Mouse (Mus musculus): ENCODE data around the gene Gcfc2. TPM values are rescaled to one million over a fixed set of nuclear protein-coding genes. Genes with fewer than 3 reads are reported as not detected.

Gene Gcfc2
- polyA plus RNA-seq (2014; fragmentation: Nextera tagmentation; extraction: Ambion mirVana) = 12.8 and 13.8 TPM in 2 replicates

GRCm38 (mm10) chr6:81923523-81924142, at the start of gene Gcfc2:
TSS of gene Gcfc2 (plus strand) at chr6:81923669.
- DNase-seq (ENCODE audit: low spot score) (peak; percentile 97), ATAC-seq (replicated peaks; ENCODE audit: low FRiP score, low TSS enrichment, low read depth) (peak; percentile 92)
- H3K4me2 ChIP-seq (ENCODE audit: low read length) = peak within 1 kb of the TSS; percentile 72
- peaks cover 22% of the 10 kb centered on the region for H3K36me3 ChIP-seq (ENCODE audit: control insufficient read depth, insufficient read depth, low read length)
- H3K4me1 ChIP-seq (replicated peaks; ENCODE audit: control insufficient read depth, insufficient read depth, low read length) = peaks cover 12% of the 10 kb centered on the region
- H3K4me3 ChIP-seq (ENCODE audit: low read depth, low read length) = peak within 1 kb of the TSS; percentile 87
- under 1% methylated on average over 56 of the region's 56 CpGs for WGBS
- H3K9ac ChIP-seq (ENCODE audit: low read length) = peak within 1 kb of the TSS; percentile 91
- H3K27ac ChIP-seq (ENCODE audit: low read depth) = peak within 1 kb of the TSS; percentile 76
- H3K9me3 ChIP-seq (ENCODE audit: control insufficient read depth, low read length) = no peaks in the 10 kb centered on the region
- no peaks in the 10 kb centered on the region for H3K27me3 ChIP-seq (replicated peaks; ENCODE audit: control insufficient read depth, insufficient read depth, low read length)

GRCm38 (mm10) chr6:81895678-81896230, 27.7 kb upstream of the Gcfc2 start:
- 81% methylated on average over 2 of the region's 3 CpGs for WGBS
- Histone ChIP-seq H3K9me3 (ENCODE audit: control insufficient read depth, low read length) (no peaks in the 10 kb centered on the region), H3K4me2 (ENCODE audit: low read length) (no peak overlapping the region), H3K27me3 (replicated peaks; ENCODE audit: control insufficient read depth, insufficient read depth, low read length) (no peaks in the 10 kb centered on the region), H3K27ac (ENCODE audit: low read depth) (no peak overlapping the region), H3K36me3 (ENCODE audit: control insufficient read depth, insufficient read depth, low read length) (no peaks in the 10 kb centered on the region), H3K4me3 (ENCODE audit: low read depth, low read length) (no peak overlapping the region), H3K9ac (ENCODE audit: low read length) (no peak overlapping the region), H3K4me1 (replicated peaks; ENCODE audit: control insufficient read depth, insufficient read depth, low read length) (no peaks in the 10 kb centered on the region)
- DNase-seq (ENCODE audit: low spot score) (no peak), ATAC-seq (replicated peaks; ENCODE audit: low FRiP score, low TSS enrichment, low read depth) (no peak)

GRCm38 (mm10) chr6:81910302-81910855, 13.1 kb upstream of the Gcfc2 start:
- WGBS = 85% methylated on average over 25 of the region's 25 CpGs
- H3K4me1 ChIP-seq (replicated peaks; ENCODE audit: control insufficient read depth, insufficient read depth, low read length) = no peaks in the 10 kb centered on the region

GRCm38 (mm10) chr6:81911244-81911643, 12.2 kb upstream of the Gcfc2 start:
- Histone ChIP-seq H3K9me3 (ENCODE audit: control insufficient read depth, low read length) (no peaks in the 10 kb centered on the region), H3K4me2 (ENCODE audit: low read length) (no peak overlapping the region), H3K27me3 (replicated peaks; ENCODE audit: control insufficient read depth, insufficient read depth, low read length) (no peaks in the 10 kb centered on the region), H3K36me3 (ENCODE audit: control insufficient read depth, insufficient read depth, low read length) (no peaks in the 10 kb centered on the region), H3K4me3 (ENCODE audit: low read depth, low read length) (no peak overlapping the region), H3K27ac (ENCODE audit: low read depth) (no peak overlapping the region), H3K4me1 (replicated peaks; ENCODE audit: control insufficient read depth, insufficient read depth, low read length) (no peaks in the 10 kb centered on the region), H3K9ac (ENCODE audit: low read length) (no peak overlapping the region)
- no peak for DNase-seq (ENCODE audit: low spot score)
- 83% methylated on average over 5 of the region's 5 CpGs for WGBS
- ATAC-seq (replicated peaks; ENCODE audit: low FRiP score, low TSS enrichment, low read depth) = no peak

More at GRCm38 (mm10) chr6:81910302-81910855, 13.1 kb upstream of the Gcfc2 start:
- Histone ChIP-seq H3K4me3 (ENCODE audit: low read depth, low read length) (no peak overlapping the region), H3K4me2 (ENCODE audit: low read length) (no peak overlapping the region), H3K36me3 (ENCODE audit: control insufficient read depth, insufficient read depth, low read length) (no peaks in the 10 kb centered on the region), H3K27me3 (replicated peaks; ENCODE audit: control insufficient read depth, insufficient read depth, low read length) (no peaks in the 10 kb centered on the region), H3K27ac (ENCODE audit: low read depth) (no peak overlapping the region), H3K9me3 (ENCODE audit: control insufficient read depth, low read length) (no peaks in the 10 kb centered on the region), H3K9ac (ENCODE audit: low read length) (no peak overlapping the region)
- ATAC-seq (replicated peaks; ENCODE audit: low FRiP score, low TSS enrichment, low read depth) (no peak), DNase-seq (ENCODE audit: low spot score) (no peak)

GRCm38 (mm10) chr6:81911713-81912112, 11.8 kb upstream of the Gcfc2 start:
- H3K27me3 ChIP-seq (replicated peaks; ENCODE audit: control insufficient read depth, insufficient read depth, low read length) = no peaks in the 10 kb centered on the region
- H3K4me3 ChIP-seq (ENCODE audit: low read depth, low read length) = no peak overlapping the region
- 83% methylated on average over 4 of the region's 4 CpGs for WGBS
- no peaks in the 10 kb centered on the region for H3K36me3 ChIP-seq (ENCODE audit: control insufficient read depth, insufficient read depth, low read length)
- ATAC-seq (replicated peaks; ENCODE audit: low FRiP score, low TSS enrichment, low read depth) = no peak
- H3K27ac ChIP-seq (ENCODE audit: low read depth) = no peak overlapping the region
- H3K4me2 ChIP-seq (ENCODE audit: low read length) = no peak overlapping the region
- H3K4me1 ChIP-seq (replicated peaks; ENCODE audit: control insufficient read depth, insufficient read depth, low read length) = no peaks in the 10 kb centered on the region
- no peak for DNase-seq (ENCODE audit: low spot score)
- H3K9me3 ChIP-seq (ENCODE audit: control insufficient read depth, low read length) = no peaks in the 10 kb centered on the region
- no peak overlapping the region for H3K9ac ChIP-seq (ENCODE audit: low read length)

GRCm38 (mm10) chr6:81912177-81912576, 11.3 kb upstream of the Gcfc2 start:
- Histone ChIP-seq H3K9me3 (ENCODE audit: control insufficient read depth, low read length) (no peaks in the 10 kb centered on the region), H3K27ac (ENCODE audit: low read depth) (no peak overlapping the region), H3K4me1 (replicated peaks; ENCODE audit: control insufficient read depth, insufficient read depth, low read length) (no peaks in the 10 kb centered on the region), H3K27me3 (replicated peaks; ENCODE audit: control insufficient read depth, insufficient read depth, low read length) (no peaks in the 10 kb centered on the region), H3K36me3 (ENCODE audit: control insufficient read depth, insufficient read depth, low read length) (no peaks in the 10 kb centered on the region), H3K4me2 (ENCODE audit: low read length) (no peak overlapping the region), H3K4me3 (ENCODE audit: low read depth, low read length) (no peak overlapping the region), H3K9ac (ENCODE audit: low read length) (no peak overlapping the region)
- no peak for ATAC-seq (replicated peaks; ENCODE audit: low FRiP score, low TSS enrichment, low read depth)
- DNase-seq (ENCODE audit: low spot score) = no peak
- WGBS = 70% methylated on average over 3 of the region's 3 CpGs

- Histone ChIP-seq H3K36me3 (ENCODE audit: control insufficient read depth, insufficient read depth, low read length) (peaks cover 23% of the 10 kb centered on the region), H3K4me3 (ENCODE audit: low read depth, low read length) (peak overlapping the region; percentile 87), H3K27ac (ENCODE audit: low read depth) (no peak overlapping the region), H3K27me3 (replicated peaks; ENCODE audit: control insufficient read depth, insufficient read depth, low read length) (no peaks in the 10 kb centered on the region), H3K9me3 (ENCODE audit: control insufficient read depth, low read length) (no peaks in the 10 kb centered on the region), H3K4me2 (ENCODE audit: low read length) (peak overlapping the region; percentile 72), H3K4me1 (replicated peaks; ENCODE audit: control insufficient read depth, insufficient read depth, low read length) (peaks cover 12% of the 10 kb centered on the region), H3K9ac (ENCODE audit: low read length) (peak overlapping the region; percentile 91)
- ATAC-seq (replicated peaks; ENCODE audit: low FRiP score, low TSS enrichment, low read depth) = 0 out of 2 replicates have a peak, but pooled peaks have one; percentile 49
- no peak for DNase-seq (ENCODE audit: low spot score)
- 16% methylated on average over 5 of the region's 5 CpGs for WGBS
Observed at GRCm38 (mm10) chr6:81924304-81924703, 835 bp downstream of the Gcfc2 start.

GRCm38 (mm10) chr6:81929402-81929801, 5.9 kb downstream of the Gcfc2 start:
- Histone ChIP-seq H3K9ac (ENCODE audit: low read length) (no peak overlapping the region), H3K27me3 (replicated peaks; ENCODE audit: control insufficient read depth, insufficient read depth, low read length) (no peaks in the 10 kb centered on the region), H3K4me1 (replicated peaks; ENCODE audit: control insufficient read depth, insufficient read depth, low read length) (peaks cover 9% of the 10 kb centered on the region), H3K4me2 (ENCODE audit: low read length) (no peak overlapping the region), H3K9me3 (ENCODE audit: control insufficient read depth, low read length) (no peaks in the 10 kb centered on the region), H3K4me3 (ENCODE audit: low read depth, low read length) (no peak overlapping the region), H3K27ac (ENCODE audit: low read depth) (no peak overlapping the region), H3K36me3 (ENCODE audit: control insufficient read depth, insufficient read depth, low read length) (peaks cover 66% of the 10 kb centered on the region)
- no peak for ATAC-seq (replicated peaks; ENCODE audit: low FRiP score, low TSS enrichment, low read depth)
- 95% methylated on average over 4 of the region's 4 CpGs for WGBS
- DNase-seq (ENCODE audit: low spot score) = no peak

Data from intestine, embryonic 14.5 days (tissue).